Mouse (Mus musculus): ENCODE data around the gene Mettl18. TPM values are rescaled to one million over a fixed set of nuclear protein-coding genes. Genes with fewer than 3 reads are reported as not detected.
"Not testable (repeated sequence)": the region's sequence is repeated elsewhere in the genome, so short reads cannot be mapped to it uniquely, and the experiment has no call there.

Gene Mettl18
- polyA plus RNA-seq, 1 experiment from 2014 or later: 12.0 TPM

DNA sequence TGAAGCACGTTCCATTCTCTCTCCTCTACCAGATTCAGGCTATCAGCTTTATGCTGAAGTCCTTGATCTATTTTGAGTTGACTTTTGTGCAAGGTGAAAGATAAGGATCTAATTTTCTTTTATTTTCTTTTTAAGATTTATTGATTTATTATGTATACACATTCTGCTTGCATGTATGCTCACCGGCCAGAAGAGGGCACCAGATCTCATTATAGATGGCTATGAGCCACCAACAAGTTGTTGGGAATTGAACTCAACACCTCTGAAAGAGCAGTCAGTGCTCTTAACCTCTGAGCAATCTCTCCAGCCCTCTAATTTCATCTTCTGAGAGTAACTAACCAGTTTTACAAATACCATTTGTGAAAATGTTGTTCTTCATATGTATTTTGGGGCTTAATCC, 14.5 kb downstream of the Mettl18 start:
- Histone ChIP-seq H3K27me3 (ENCODE audit: low read depth, poor library complexity, severe bottlenecking) (no peaks in the 10 kb centered on the region), H3K9me3 (replicated peaks) (no peaks in the 10 kb centered on the region), H3K27ac (no peak overlapping the region), H3K4me1 (no peaks in the 10 kb centered on the region), H3K36me3 (no peaks in the 10 kb centered on the region), H3K4me3 (no peak overlapping the region)
- 48% methylated on average over 2 of the region's 2 CpGs for WGBS
- peak; percentile 34 for DNase-seq (ENCODE audit: low spot score)

DNA sequence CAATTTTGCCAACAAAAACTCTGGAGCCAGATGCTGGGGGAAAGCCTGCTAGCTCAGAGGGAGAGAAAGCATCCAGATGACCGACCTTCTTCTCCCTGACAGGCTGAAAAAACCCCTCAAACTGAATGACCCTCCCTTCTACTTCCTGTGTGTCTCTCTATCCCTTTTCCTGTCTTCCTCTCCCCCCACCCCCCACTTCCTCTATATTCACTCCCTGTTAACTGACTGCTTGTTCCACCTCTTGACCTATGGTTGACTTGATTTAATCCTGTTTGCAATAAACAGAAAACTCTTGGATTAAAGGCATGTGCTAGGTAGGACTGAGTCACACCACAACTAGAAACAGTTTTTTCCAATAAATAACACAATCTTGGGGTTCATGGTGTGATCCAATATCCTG, 19.9 kb downstream of the Mettl18 start:
- H3K36me3 ChIP-seq: no peaks in the 10 kb centered on the region
- no peak overlapping the region for H3K27ac ChIP-seq
- WGBS: 71% methylated on average over 1 of the region's 1 CpGs
- H3K4me1 ChIP-seq: no peaks in the 10 kb centered on the region
- no peak for DNase-seq (ENCODE audit: low spot score)
- H3K27me3 ChIP-seq (ENCODE audit: low read depth, poor library complexity, severe bottlenecking): no peaks in the 10 kb centered on the region
- H3K9me3 ChIP-seq (replicated peaks): no peaks in the 10 kb centered on the region
- H3K4me3 ChIP-seq: no peak overlapping the region

DNA sequence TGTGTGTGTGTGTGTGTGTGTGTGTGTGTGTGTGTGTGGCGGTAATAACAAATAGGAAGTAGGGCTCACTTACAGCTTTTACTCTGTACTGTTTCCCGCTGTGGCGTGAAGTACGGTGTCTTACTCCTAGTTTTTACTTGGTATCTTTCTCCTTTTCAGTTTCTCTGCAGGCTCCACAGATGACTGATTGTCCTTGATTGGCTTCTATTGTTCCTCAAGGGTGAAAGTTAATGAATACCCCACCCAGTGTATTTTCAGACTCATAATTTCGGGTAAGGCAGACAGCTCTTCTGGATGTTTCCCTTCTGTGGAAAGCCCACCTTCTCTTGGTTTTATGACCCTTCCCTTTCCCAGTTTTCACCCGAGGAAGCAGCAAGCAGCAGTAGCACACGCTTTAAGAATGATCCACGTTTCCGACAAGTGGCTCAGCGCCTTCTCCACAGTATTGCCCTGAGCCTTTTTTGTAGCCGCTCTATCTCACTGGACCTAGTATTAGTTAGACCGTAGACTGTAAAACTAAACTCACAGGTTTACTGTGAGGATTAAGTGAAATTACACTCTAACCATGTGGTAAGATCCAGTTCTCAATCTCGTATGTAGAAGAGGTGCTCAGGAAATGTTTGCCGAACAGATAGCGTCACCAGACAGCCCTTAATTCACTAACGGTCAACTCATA, 23.7 kb downstream of the Mettl18 start:
- Histone ChIP-seq H3K4me1 (no peaks in the 10 kb centered on the region), H3K9me3 (replicated peaks) (no peaks in the 10 kb centered on the region), H3K27me3 (ENCODE audit: low read depth, poor library complexity, severe bottlenecking) (no peaks in the 10 kb centered on the region), H3K36me3 (no peaks in the 10 kb centered on the region), H3K4me3 (no peak overlapping the region), H3K27ac (no peak overlapping the region)
- DNase-seq (ENCODE audit: low spot score): no peak
- 89% methylated on average over 16 of the region's 16 CpGs for WGBS

DNA sequence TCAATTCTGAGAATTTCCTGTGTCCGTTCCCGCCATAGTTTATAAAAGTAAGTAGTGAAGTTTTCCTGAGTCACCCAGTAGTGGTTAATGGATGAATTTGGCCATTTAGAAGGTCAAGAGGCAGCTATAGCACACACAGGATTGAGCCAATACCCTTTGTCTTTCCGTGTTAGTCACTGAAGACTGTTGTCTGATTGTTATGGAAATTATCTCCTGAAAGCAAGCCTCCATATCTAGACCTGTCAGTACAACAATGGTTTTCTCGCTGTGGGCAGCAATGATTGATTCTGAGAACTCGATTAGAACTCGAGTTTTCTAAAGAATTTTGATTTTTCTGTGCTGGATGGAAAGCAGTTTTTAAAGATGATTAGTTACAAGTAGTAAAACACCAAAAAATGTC, 25.1 kb downstream of the Mettl18 start:
- Histone ChIP-seq H3K4me1 (no peaks in the 10 kb centered on the region), H3K4me3 (no peak overlapping the region), H3K36me3 (no peaks in the 10 kb centered on the region), H3K27ac (no peak overlapping the region), H3K9me3 (replicated peaks) (no peaks in the 10 kb centered on the region), H3K27me3 (ENCODE audit: low read depth, poor library complexity, severe bottlenecking) (no peaks in the 10 kb centered on the region)
- 84% methylated on average over 6 of the region's 6 CpGs for WGBS
- DNase-seq (ENCODE audit: low spot score): no peak

DNA sequence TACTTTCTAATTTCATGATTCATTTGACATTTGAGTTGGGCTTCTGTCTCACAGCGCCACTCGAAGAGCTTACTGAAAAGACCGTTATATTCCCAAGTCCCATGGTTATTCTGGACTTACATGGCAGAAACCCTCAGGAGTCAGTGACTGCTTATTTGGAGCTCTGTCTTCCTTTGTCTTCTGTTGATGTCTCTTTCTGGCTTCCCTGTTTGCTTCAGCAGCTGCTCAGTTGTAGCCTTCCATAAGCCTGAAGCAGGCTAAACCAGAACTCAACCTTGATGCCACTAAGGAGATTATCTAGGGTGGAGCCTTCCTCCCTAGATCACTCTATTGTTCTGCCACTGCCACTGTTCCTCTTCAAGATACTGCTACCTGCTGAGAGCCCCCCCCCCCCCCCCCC, 26.1 kb downstream of the Mettl18 start:
- H3K4me1 ChIP-seq; H3K27me3 ChIP-seq (ENCODE audit: low read depth, poor library complexity, severe bottlenecking); H3K9me3 ChIP-seq (replicated peaks); DNase-seq (ENCODE audit: low spot score); H3K36me3 ChIP-seq; H3K27ac ChIP-seq; H3K4me3 ChIP-seq: not testable (repeated sequence)
- WGBS: 94% methylated on average over 3 of the region's 3 CpGs

DNA sequence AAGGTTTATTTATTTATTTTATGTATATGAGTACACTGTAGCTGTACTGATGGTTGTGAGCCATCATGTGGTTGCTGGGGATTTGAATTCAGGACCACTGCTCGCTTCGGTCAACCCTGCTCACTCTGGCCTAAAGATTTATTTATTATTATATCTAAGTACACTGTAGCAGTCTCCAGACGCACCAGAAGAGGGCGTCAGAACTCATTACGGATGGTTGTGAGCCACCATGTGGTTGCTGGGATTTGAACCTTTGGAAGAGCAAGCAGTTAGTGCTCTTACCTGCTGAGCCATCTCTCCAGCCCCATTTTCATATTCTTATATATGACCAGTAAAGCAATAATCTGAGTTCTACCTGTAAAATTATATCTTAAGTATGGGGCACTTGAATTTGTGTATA, 27.4 kb downstream of the Mettl18 start:
- not testable (repeated sequence) for H3K36me3 ChIP-seq; DNase-seq (ENCODE audit: low spot score); H3K4me3 ChIP-seq; H3K4me1 ChIP-seq; H3K27ac ChIP-seq; H3K27me3 ChIP-seq (ENCODE audit: low read depth, poor library complexity, severe bottlenecking); H3K9me3 ChIP-seq (replicated peaks)
- 78% methylated on average over 5 of the region's 5 CpGs for WGBS

DNA sequence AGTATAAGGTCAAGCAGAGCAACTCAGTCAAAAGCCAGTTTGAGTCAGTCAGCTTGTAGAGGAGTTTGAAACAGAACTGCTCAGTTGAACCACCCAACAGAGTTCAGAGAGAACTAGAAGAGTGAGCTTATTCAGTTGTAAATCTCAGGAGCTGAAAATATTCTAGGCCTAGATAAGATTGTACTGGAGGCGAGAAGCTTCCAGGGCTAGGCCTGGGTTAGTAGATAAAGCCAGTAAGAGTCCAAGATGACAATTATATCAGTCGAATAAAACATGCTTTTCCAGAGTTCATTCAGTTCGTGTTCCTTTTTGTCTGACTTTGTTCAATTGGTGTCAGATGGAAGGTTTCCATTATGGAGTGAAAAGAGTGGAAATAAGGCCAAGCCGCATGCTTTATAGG, 31.0 kb downstream of the Mettl18 start:
- Histone ChIP-seq H3K9me3 (replicated peaks) (no peaks in the 10 kb centered on the region), H3K27me3 (ENCODE audit: low read depth, poor library complexity, severe bottlenecking) (no peaks in the 10 kb centered on the region), H3K4me3 (no peak overlapping the region), H3K27ac (no peak overlapping the region), H3K4me1 (no peaks in the 10 kb centered on the region), H3K36me3 (no peaks in the 10 kb centered on the region)
- DNase-seq (ENCODE audit: low spot score): no peak
- WGBS: 89% methylated on average over 4 of the region's 4 CpGs

DNA sequence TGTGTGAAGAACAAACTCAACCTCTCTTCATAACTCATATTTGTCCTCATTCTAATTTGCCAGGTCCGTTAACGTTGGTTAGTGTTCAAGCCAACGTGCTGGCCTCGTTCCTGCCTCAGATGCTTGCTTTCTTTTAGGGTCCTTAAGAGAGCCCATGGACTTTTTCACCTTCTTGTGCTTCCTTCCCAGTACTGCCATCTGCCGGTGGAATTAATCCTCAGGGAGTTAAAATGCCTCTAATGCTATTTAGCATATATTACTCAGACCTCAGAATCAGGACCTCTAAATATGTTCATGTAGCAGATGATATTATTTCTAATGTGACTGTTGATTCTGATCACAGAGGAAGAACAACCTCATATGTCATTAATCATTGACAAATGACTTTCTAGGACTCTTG, 32.7 kb downstream of the Mettl18 start:
- Histone ChIP-seq H3K27ac (no peak overlapping the region), H3K27me3 (ENCODE audit: low read depth, poor library complexity, severe bottlenecking) (no peaks in the 10 kb centered on the region), H3K9me3 (replicated peaks) (no peaks in the 10 kb centered on the region), H3K4me3 (no peak overlapping the region), H3K36me3 (no peaks in the 10 kb centered on the region), H3K4me1 (no peaks in the 10 kb centered on the region)
- 55% methylated on average over 5 of the region's 5 CpGs for WGBS
- DNase-seq (ENCODE audit: low spot score): no peak

DNA sequence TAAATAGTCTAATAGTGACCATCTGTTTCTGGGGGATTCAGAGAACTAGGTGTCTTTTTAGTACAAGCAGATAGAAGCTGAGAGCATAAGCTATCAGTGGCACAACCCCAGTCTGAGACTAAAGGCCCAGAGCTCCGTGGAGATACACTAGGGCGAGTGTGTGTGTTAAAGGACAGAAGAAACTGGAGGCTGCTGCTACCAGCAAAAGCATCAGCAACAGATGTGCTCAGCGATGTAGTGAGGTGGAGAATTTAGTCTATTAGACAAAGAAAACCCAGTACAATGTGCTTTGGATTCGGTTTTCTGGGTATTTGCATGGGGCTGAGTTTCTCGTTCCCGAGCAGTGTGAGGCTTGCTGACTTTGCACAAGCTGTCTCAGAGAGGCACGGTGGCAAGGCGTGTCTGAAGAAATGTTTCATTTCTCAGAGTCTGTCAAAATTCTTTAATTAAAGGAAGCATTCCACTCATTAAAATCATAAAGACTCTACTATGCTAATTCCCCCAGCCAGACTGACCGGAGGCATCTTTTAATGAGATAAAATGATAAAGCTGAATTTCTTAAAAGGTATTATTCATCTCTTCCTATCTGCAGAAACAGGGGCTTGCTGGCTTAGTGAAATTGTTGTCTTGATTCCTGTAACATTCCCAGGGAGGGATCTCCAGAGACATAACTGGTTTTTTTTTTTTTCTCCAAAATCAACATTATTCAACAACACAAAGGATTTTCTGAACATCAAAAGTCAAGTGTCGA, 45.9 kb downstream of the Mettl18 start:
- WGBS: 83% methylated on average over 10 of the region's 10 CpGs
- H3K4me3 ChIP-seq: no peak overlapping the region
- H3K36me3 ChIP-seq: no peaks in the 10 kb centered on the region
- H3K9me3 ChIP-seq (replicated peaks): no peaks in the 10 kb centered on the region
- DNase-seq (ENCODE audit: low spot score): no peak
- no peaks in the 10 kb centered on the region for H3K4me1 ChIP-seq
- no peaks in the 10 kb centered on the region for H3K27me3 ChIP-seq (ENCODE audit: low read depth, poor library complexity, severe bottlenecking)
- H3K27ac ChIP-seq: no peak overlapping the region

DNA sequence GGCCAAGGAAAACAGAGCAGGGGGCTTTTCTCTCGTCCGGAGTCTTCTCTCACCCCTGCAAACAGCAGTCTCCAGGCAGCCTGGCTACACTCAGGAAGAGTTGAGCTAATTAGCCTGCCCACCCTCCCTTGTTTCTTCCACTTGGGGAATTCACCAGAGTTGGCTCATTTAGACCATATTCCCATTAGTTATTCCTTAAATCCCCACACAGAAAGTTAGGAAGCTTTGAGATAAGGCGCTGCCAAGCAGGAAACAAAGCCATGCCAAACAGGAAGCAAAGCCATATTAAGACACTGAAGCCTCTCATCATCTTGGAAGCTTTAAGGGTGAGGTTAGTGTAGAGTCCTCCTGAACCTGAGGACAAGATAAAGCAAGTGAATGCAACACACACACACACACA, 48.9 kb downstream of the Mettl18 start:
- Histone ChIP-seq H3K27ac (no peak overlapping the region), H3K9me3 (replicated peaks) (no peaks in the 10 kb centered on the region), H3K27me3 (ENCODE audit: low read depth, poor library complexity, severe bottlenecking) (no peaks in the 10 kb centered on the region), H3K4me3 (no peak overlapping the region), H3K4me1 (no peaks in the 10 kb centered on the region), H3K36me3 (no peaks in the 10 kb centered on the region)
- 66% methylated on average over 3 of the region's 3 CpGs for WGBS
- DNase-seq (ENCODE audit: low spot score): no peak

Other genes with a start within 250 kb of the Mettl18 start
- gene Kifap3, start 215.3 kb upstream of the Mettl18 start, polyA plus RNA-seq (2016; fragmentation: Nextera tagmentation; extraction: Ambion mirVana): 28.0 and 39.7 TPM in 2 replicates
- 17.9 and 21.1 TPM in 2 replicates for gene Scyl3, start 65.8 kb upstream of the Mettl18 start, polyA plus RNA-seq (2016; fragmentation: Nextera tagmentation; extraction: Ambion mirVana)
- 46.9 and 49.3 TPM in 2 replicates for gene BC055324, start 93 bp upstream of the Mettl18 start, polyA plus RNA-seq (2016; fragmentation: Nextera tagmentation; extraction: Ambion mirVana)
- gene Sele, start 53.3 kb downstream of the Mettl18 start, polyA plus RNA-seq (2016; fragmentation: Nextera tagmentation; extraction: Ambion mirVana): not detected in 2 replicates
- 0.08 TPM in 1 of 2 replicates, not detected in the other for gene Sell, start 67.1 kb downstream of the Mettl18 start, polyA plus RNA-seq (2016; fragmentation: Nextera tagmentation; extraction: Ambion mirVana)
- 0.04 and 0.05 TPM in 2 replicates for gene Selp, start 120.4 kb downstream of the Mettl18 start, polyA plus RNA-seq (2016; fragmentation: Nextera tagmentation; extraction: Ambion mirVana)
- gene F5, start 156.9 kb downstream of the Mettl18 start, polyA plus RNA-seq (2016; fragmentation: Nextera tagmentation; extraction: Ambion mirVana): 0.24 and 0.29 TPM in 2 replicates

Measured in limb, embryonic 10.5 days (tissue).